Mouse (Mus musculus): ENCODE measurements at regions not wholly inside any gene's neighbourhood (a gene's known extent, or its start where the extent isn't known, plus 50 kb on each side); places are given as distances from the start of the nearest gene placed in this dataset.
A peak's percentile ranks its signal among the peaks of the same experiment; 100 is the strongest.

DNA sequence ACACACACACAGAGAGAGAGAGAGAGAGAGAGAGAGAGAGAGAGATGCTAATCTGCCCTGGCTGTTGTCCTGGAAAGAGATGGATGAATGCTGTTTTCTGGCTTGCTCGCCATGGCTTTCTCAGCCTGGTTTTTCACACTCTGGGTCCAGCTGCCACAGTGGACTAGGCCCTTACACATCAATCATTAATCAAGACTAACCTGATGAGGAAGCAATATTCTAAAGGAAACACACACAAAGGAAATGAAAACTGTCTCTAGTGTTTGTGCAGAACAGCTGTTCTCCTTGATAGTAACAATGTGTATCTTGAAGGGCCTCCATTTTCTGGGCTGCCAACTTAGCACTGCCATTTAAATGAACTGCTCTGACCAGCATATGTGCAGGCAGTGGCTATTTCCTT, 248.9 kb upstream of the Gadl1 start:
- DNase-seq: no peak
- 83% methylated on average over 1 of the region's 1 CpGs for WGBS
- H3K4me1 ChIP-seq (ENCODE audit: control insufficient read depth, insufficient read depth, low read length): peaks cover 2% of the 10 kb centered on the region; the same call in 1 of the 2 replicates
- H3K4me3 ChIP-seq (replicated peaks; ENCODE audit: extremely low read depth, low read depth, low read length): no peak overlapping the region
- no peak for TF ChIP-seq CTCF (IDR thresholded peaks at IDR 0.05; ENCODE audit: insufficient read depth, low read length)
- no peak for TF ChIP-seq POLR2A (IDR thresholded peaks at IDR 0.05; ENCODE audit: borderline replicate concordance, extremely low read depth, low read depth, low read length)

- no peak for TF ChIP-seq CTCF (IDR thresholded peaks at IDR 0.05; ENCODE audit: insufficient read depth, low read length)
- TF ChIP-seq POLR2A (IDR thresholded peaks at IDR 0.05; ENCODE audit: borderline replicate concordance, extremely low read depth, low read depth, low read length): no peak
- DNase-seq: no peak
- Histone ChIP-seq H3K4me1 (ENCODE audit: control insufficient read depth, insufficient read depth, low read length) (peaks cover 5% of the 10 kb centered on the region), H3K4me3 (replicated peaks; ENCODE audit: extremely low read depth, low read depth, low read length) (no peak overlapping the region)
- WGBS: 84% methylated on average over 5 of the region's 5 CpGs
Measured at GRCm38 (mm10) chr9:115661834-115662425, 247.3 kb upstream of the Gadl1 start.

DNA sequence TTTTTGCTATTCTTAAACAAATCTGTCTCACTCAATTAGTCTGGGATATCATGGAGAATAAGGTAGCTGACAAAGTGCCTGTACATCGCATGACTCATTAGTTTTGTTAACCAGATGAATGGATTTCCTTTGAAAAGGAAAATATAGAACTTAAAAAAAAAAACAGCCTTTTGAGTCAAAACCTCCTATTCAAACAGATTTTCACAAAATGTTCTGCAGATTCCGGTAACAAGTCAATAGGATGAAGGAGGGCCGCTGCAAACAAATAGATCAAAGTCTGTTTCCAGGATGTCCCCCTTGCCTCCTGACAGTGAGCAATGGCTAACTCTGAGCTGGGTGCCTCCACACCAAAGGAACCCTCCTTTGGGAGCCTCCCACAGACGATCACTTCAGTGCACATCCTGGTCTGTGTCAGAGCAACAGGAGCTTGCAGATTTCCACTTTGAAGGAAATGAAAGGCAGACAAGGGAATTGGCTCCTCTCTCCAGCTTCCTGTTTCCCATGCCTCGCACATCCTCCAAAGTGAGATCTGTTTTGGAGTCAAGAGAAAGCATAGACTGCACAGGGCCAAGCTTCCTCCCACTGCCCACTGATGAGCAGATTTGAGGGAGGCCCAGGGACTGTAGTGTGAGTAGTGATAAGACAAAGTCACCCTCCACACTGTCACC, 243.8 kb upstream of the Gadl1 start:
- Histone ChIP-seq H3K4me1 (ENCODE audit: control insufficient read depth, insufficient read depth, low read length) (peaks cover 5% of the 10 kb centered on the region), H3K4me3 (replicated peaks; ENCODE audit: extremely low read depth, low read depth, low read length) (no peak overlapping the region)
- 32% methylated on average over 5 of the region's 5 CpGs for WGBS
- TF ChIP-seq CTCF (IDR thresholded peaks at IDR 0.05; ENCODE audit: insufficient read depth, low read length) (no peak), POLR2A (IDR thresholded peaks at IDR 0.05; ENCODE audit: borderline replicate concordance, extremely low read depth, low read depth, low read length) (no peak)
- no peak for DNase-seq

- Histone ChIP-seq H3K4me1 (ENCODE audit: control insufficient read depth, insufficient read depth, low read length) (peaks cover 5% of the 10 kb centered on the region), H3K4me3 (replicated peaks; ENCODE audit: extremely low read depth, low read depth, low read length) (no peak overlapping the region)
- TF ChIP-seq POLR2A (IDR thresholded peaks at IDR 0.05; ENCODE audit: borderline replicate concordance, extremely low read depth, low read depth, low read length): no peak
- no peak for TF ChIP-seq CTCF (IDR thresholded peaks at IDR 0.05; ENCODE audit: insufficient read depth, low read length)
- DNase-seq: no peak
- WGBS: 86% methylated on average over 3 of the region's 3 CpGs
Measured at GRCm38 (mm10) chr9:115666530-115666929, 242.7 kb upstream of the Gadl1 start.

GRCm38 (mm10) chr9:115680703-115681576, 228.3 kb upstream of the Gadl1 start:
- TF ChIP-seq CTCF (IDR thresholded peaks at IDR 0.05; ENCODE audit: insufficient read depth, low read length): no peak
- TF ChIP-seq POLR2A (IDR thresholded peaks at IDR 0.05; ENCODE audit: borderline replicate concordance, extremely low read depth, low read depth, low read length): no peak
- Histone ChIP-seq H3K4me1 (ENCODE audit: control insufficient read depth, insufficient read depth, low read length) (0 out of 2 replicates have a peak, but pooled peaks cover 2% of the 10 kb centered on the region), H3K4me3 (replicated peaks; ENCODE audit: extremely low read depth, low read depth, low read length) (no peak overlapping the region)
- no peak for DNase-seq
- 56% methylated on average over 9 of the region's 9 CpGs for WGBS

DNA sequence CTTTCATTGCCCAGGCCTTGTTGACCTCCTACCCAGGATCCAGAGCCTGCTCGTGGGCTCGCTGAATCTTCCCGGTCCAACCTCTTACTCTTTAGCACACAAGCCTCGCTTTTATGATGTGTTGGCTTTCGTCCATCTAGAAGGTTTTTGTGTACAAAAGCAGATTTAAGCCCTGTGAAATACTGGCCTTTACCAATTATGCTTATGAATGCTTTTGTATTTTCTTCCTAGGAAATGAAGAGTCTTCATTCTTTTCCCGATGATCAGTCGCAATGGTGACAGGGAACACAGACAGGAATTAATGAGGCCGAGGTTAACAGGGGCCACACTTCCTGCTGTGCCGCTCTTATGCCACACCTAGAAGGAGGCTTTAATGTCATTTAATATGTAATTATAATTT, 227.4 kb upstream of the Gadl1 start:
- TF ChIP-seq CTCF (IDR thresholded peaks at IDR 0.05; ENCODE audit: insufficient read depth, low read length) (no peak), POLR2A (IDR thresholded peaks at IDR 0.05; ENCODE audit: borderline replicate concordance, extremely low read depth, low read depth, low read length) (no peak)
- WGBS: 47% methylated on average over 9 of the region's 9 CpGs
- Histone ChIP-seq H3K4me3 (replicated peaks; ENCODE audit: extremely low read depth, low read depth, low read length) (no peak overlapping the region), H3K4me1 (ENCODE audit: control insufficient read depth, insufficient read depth, low read length) (peaks cover 7% of the 10 kb centered on the region; the same call in 1 of the 2 replicates)
- DNase-seq: no peak

DNA sequence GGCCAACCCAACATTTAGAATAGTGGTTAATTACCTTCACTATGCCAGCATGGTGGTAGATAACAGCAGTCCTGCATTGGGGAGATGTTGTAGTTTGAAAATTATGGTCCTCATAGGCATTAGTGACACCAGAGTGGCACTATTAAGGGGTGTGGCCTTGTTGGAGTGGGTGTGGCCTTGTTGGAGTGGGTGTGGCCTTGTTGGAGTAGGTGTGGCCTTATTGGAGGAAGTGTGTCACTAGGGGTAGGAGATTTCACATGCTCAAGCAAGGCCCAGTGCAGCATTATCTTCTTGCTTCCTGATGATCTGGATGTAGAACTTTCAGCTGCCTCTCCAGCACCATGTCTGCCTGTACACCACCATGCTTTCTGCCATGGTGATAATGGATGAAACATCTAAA, 225.3 kb upstream of the Gadl1 start:
- H3K4me3 ChIP-seq (replicated peaks; ENCODE audit: extremely low read depth, low read depth, low read length): no peak overlapping the region
- peaks cover 7% of the 10 kb centered on the region; the same call in 1 of the 2 replicates for H3K4me1 ChIP-seq (ENCODE audit: control insufficient read depth, insufficient read depth, low read length)
- no peak for DNase-seq
- no peak for TF ChIP-seq POLR2A (IDR thresholded peaks at IDR 0.05; ENCODE audit: borderline replicate concordance, extremely low read depth, low read depth, low read length)
- TF ChIP-seq CTCF (IDR thresholded peaks at IDR 0.05; ENCODE audit: insufficient read depth, low read length): no peak

- Histone ChIP-seq H3K4me3 (replicated peaks; ENCODE audit: extremely low read depth, low read depth, low read length) (no peak overlapping the region), H3K4me1 (ENCODE audit: control insufficient read depth, insufficient read depth, low read length) (peaks cover 7% of the 10 kb centered on the region; the same call in 1 of the 2 replicates)
- no peak for DNase-seq
- TF ChIP-seq CTCF (IDR thresholded peaks at IDR 0.05; ENCODE audit: insufficient read depth, low read length) (no peak), POLR2A (IDR thresholded peaks at IDR 0.05; ENCODE audit: borderline replicate concordance, extremely low read depth, low read depth, low read length) (no peak)
- 38% methylated on average over 5 of the region's 5 CpGs for WGBS
Measured at GRCm38 (mm10) chr9:115686605-115687004, 222.7 kb upstream of the Gadl1 start.

- TF ChIP-seq POLR2A (IDR thresholded peaks at IDR 0.05; ENCODE audit: borderline replicate concordance, extremely low read depth, low read depth, low read length): no peak
- 0 out of 2 replicates have a peak, but pooled peaks have one; percentile 33 for TF ChIP-seq CTCF (IDR thresholded peaks at IDR 0.05; ENCODE audit: insufficient read depth, low read length)
- DNase-seq: no peak
- WGBS: 58% methylated on average over 2 of the region's 2 CpGs
- no peaks in the 10 kb centered on the region for H3K4me1 ChIP-seq (ENCODE audit: control insufficient read depth, insufficient read depth, low read length)
- H3K4me3 ChIP-seq (replicated peaks; ENCODE audit: extremely low read depth, low read depth, low read length): no peak overlapping the region
Measured at GRCm38 (mm10) chr9:115692837-115693236, 216.4 kb upstream of the Gadl1 start.
